Mouse (Mus musculus) limb, embryonic 10.5 days (tissue): ENCODE measurements around the gene Chd2. TPM values are rescaled to one million over a fixed set of nuclear protein-coding genes. Genes with fewer than 3 reads are reported as not detected.

Experiments
- DNase-seq: peaks from one replicate; pipeline ENCODE4 v3.0.0-alpha.2; 2017; ENCODE audit warnings: low spot score
- H3K27ac ChIP-seq: fragments of 300-500 bp; sonication (generic); 2 replicates; pipeline ENCODE4 v1.5.1; 2016; ENCODE audit warnings: mild to moderate bottlenecking
- H3K27me3 ChIP-seq: fragments of 300-500 bp; sonication (generic); 2 replicates; pipeline ENCODE4 v1.6.1; 2016; ENCODE audit warnings: low read depth, mild to moderate bottlenecking; ENCODE audit not compliant: poor library complexity, severe bottlenecking
- H3K36me3 ChIP-seq: fragments of 300-500 bp; sonication (generic); 2 replicates; pipeline ENCODE4 v1.6.1; 2016; ENCODE audit warnings: mild to moderate bottlenecking, moderate library complexity
- H3K4me1 ChIP-seq: fragments of 300-500 bp; sonication (generic); 2 replicates; pipeline ENCODE4 v1.6.1; 2016
- H3K4me3 ChIP-seq: fragments of 300-500 bp; sonication (generic); 2 replicates; pipeline ENCODE4 v1.5.1; 2016; ENCODE audit warnings: mild to moderate bottlenecking, moderate library complexity
- H3K9me3 ChIP-seq: fragments of 300-500 bp; sonication (generic); replicated peaks from 2 replicates; pipeline ENCODE4 v1.6.1; 2016; ENCODE audit warnings: mild to moderate bottlenecking
- WGBS: fragments of 180-500 bp; shearing (Covaris S2); methylation state at CpG from one replicate; pipeline ENCODE4 v1.1.7; 2016; 5-methylcytosine and 5-hydroxymethylcytosine counted together
- polyA plus RNA-seq: library from polyadenylated mRNA; unstranded; fragments of >200 nt; fragmentation: Nextera tagmentation; extraction: Ambion mirVana; gene quantifications from 2 replicates; pipeline ENCODE4 v1.2.1, GENCODE M21; 2016

Gene Chd2
- polyA plus RNA-seq, 1 experiment from 2014 or later = 53.2 TPM

DNA sequence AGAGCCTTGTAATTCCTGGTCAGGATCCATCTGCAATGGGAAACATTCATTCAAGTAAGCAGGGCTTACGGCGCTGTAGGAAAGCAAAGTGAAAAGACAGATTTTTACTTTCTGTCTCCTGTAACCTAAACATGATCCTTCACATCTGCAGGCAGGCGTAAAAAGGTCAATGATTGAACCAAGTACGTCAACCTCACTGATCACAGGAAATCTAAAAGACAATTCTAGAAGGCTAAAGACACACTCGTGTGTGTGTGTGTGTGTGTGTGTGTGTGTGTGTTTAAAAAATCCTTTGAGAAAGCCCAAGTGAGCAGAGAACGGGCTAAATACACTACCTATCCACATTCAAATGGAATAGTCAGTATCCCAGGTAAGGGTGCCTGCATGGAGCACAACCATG, 60.5 kb downstream of the Chd2 start:
- Histone ChIP-seq H3K9me3 (no peaks in the 10 kb centered on the region), H3K36me3 (peaks cover 96% of the 10 kb centered on the region), H3K27ac (no peak overlapping the region), H3K4me3 (no peak overlapping the region), H3K27me3 (no peaks in the 10 kb centered on the region), H3K4me1 (no peaks in the 10 kb centered on the region)
- DNase-seq = no peak
- WGBS = 91% methylated on average over 6 of the region's 6 CpGs

- Histone ChIP-seq H3K27me3 (no peaks in the 10 kb centered on the region), H3K4me1 (no peaks in the 10 kb centered on the region), H3K9me3 (no peaks in the 10 kb centered on the region), H3K4me3 (no peak overlapping the region), H3K36me3 (peaks cover 98% of the 10 kb centered on the region), H3K27ac (no peak overlapping the region)
- no peak for DNase-seq
- 85% methylated on average over 3 of the region's 3 CpGs for WGBS
Measured at GRCm38 (mm10) chr7:73479506-73479905, 62.1 kb downstream of the Chd2 start.

DNA sequence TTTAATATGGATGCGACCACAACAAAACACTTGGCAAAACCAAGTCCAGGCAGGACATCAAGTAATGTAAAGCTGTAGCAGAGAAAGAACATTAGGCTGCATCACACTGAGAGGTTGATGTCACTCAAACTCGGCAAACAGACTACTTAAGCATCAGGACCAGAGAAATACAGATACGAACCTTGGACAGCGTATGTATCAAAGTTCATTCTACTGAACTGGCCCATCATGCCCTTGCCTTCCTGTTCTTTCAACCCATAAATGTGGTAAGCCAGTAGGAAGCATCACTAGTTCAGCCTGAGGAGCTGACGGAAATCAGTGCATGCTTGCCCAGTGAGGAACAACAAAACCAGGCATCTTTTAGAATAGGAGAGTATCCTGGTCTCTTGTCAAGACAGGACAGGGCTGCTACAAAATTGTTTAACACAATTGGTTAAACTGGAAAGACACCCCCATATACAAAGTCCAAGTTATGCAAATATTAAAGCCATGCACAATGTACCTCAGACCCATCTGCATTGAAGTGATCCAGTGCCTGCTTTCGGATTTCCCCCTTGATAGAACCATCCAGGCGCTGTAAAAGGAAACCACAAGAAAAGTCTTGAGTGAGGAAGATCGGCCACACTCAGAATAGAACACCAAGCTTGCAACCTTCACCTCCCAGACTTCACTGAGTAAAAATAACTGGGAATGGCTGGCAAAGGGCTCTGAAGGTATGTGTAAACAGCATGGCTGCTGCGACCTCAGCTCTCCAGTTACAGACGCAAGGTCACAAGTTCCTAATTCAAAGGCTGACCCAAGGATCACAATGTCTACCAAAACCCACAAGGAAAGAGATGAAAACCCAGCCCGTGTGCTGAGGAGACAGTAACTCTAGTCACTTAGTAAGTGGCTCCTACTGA, 63.2 kb downstream of the Chd2 start:
- H3K27ac ChIP-seq = no peak overlapping the region
- H3K27me3 ChIP-seq = no peaks in the 10 kb centered on the region
- no peak overlapping the region for H3K4me3 ChIP-seq
- no peaks in the 10 kb centered on the region for H3K4me1 ChIP-seq
- no peak for DNase-seq
- WGBS = 84% methylated on average over 11 of the region's 11 CpGs
- peaks cover 99% of the 10 kb centered on the region for H3K36me3 ChIP-seq
- no peaks in the 10 kb centered on the region for H3K9me3 ChIP-seq

DNA sequence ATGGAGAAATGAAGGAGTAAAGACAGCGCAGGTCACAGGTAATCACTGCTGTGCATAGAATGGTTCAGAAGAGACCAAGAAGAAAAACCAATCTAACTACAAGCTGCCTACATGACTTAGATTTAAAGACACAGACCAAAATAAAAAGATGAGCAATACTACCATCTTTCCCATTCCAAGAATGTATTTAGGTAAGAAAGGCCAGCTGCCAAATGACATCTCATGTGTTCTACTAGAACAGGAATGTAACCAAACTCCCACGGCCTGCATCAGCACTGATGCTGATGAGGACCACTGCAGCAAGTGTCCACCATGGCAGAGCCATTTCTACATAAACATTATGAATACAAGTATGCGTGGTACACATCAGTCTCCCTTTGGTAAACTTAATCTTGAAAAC, 73.9 kb downstream of the Chd2 start:
- DNase-seq = no peak
- Histone ChIP-seq H3K27ac (no peak overlapping the region), H3K36me3 (peaks cover 99% of the 10 kb centered on the region), H3K9me3 (no peaks in the 10 kb centered on the region), H3K4me3 (no peak overlapping the region), H3K4me1 (no peaks in the 10 kb centered on the region), H3K27me3 (no peaks in the 10 kb centered on the region)
- WGBS = 95% methylated on average over 3 of the region's 3 CpGs

DNA sequence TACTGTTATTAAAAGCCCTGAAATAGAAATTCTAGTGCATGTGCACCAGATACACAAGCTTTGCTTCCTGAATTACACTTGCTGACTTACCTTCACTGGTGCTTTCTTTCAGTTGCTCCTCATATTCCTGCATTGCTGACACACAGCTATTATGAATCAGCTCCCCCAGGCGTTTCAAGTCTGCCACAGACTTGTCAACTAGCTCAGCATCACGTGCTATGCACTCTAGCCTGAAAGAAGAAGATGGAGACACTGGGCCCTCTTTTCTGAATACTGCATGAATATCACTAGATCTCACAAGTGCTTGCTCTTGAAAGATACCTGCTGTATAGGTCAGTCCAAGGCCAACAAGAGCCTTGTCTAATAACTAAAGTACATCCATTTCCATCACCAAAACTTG, 78.1 kb downstream of the Chd2 start:
- no peak for DNase-seq
- H3K4me1 ChIP-seq = no peaks in the 10 kb centered on the region
- H3K4me3 ChIP-seq = no peak overlapping the region
- WGBS = 96% methylated on average over 2 of the region's 2 CpGs
- H3K27ac ChIP-seq = no peak overlapping the region
- no peaks in the 10 kb centered on the region for H3K9me3 ChIP-seq
- H3K36me3 ChIP-seq = peaks cover 99% of the 10 kb centered on the region
- no peaks in the 10 kb centered on the region for H3K27me3 ChIP-seq

DNA sequence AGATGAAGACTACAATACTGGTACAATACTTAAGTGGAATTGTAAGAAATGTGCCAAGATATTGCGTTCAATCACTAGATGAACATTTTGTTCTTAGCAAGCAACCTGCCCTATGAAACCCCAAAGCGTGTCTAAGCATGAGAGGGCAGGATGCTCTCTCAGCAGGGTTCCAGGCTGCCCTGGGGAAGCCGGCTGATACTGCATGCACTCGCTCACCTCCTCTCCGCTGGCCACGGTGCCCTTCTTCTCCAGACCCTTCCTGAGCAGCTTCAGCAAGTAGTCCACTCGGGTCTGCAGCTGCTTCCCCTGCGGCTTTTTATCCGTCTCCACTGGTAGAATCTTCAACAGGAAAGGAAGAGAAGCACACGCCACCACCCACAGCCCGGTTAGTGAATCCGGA, 87.5 kb downstream of the Chd2 start:
- Histone ChIP-seq H3K36me3 (peaks cover 100% of the 10 kb centered on the region), H3K27me3 (no peaks in the 10 kb centered on the region), H3K4me3 (no peak overlapping the region), H3K4me1 (no peaks in the 10 kb centered on the region), H3K27ac (no peak overlapping the region), H3K9me3 (no peaks in the 10 kb centered on the region)
- WGBS = 93% methylated on average over 12 of the region's 12 CpGs
- no peak for DNase-seq

- no peaks in the 10 kb centered on the region for H3K4me1 ChIP-seq
- H3K27me3 ChIP-seq = no peaks in the 10 kb centered on the region
- no peaks in the 10 kb centered on the region for H3K9me3 ChIP-seq
- H3K36me3 ChIP-seq = peaks cover 100% of the 10 kb centered on the region
- WGBS = 93% methylated on average over 3 of the region's 3 CpGs
- no peak overlapping the region for H3K27ac ChIP-seq
- no peak overlapping the region for H3K4me3 ChIP-seq
- no peak for DNase-seq
Measured at GRCm38 (mm10) chr7:73452187-73452808, 89.3 kb downstream of the Chd2 start.

- no peaks in the 10 kb centered on the region for H3K27me3 ChIP-seq
- DNase-seq = no peak
- no peak overlapping the region for H3K27ac ChIP-seq
- no peaks in the 10 kb centered on the region for H3K4me1 ChIP-seq
- H3K36me3 ChIP-seq = peaks cover 100% of the 10 kb centered on the region
- no peak overlapping the region for H3K4me3 ChIP-seq
- H3K9me3 ChIP-seq = no peaks in the 10 kb centered on the region
- 96% methylated on average over 4 of the region's 4 CpGs for WGBS
Measured at GRCm38 (mm10) chr7:73451594-73451993, 90.0 kb downstream of the Chd2 start.

GRCm38 (mm10) chr7:73442246-73442645, 99.4 kb downstream of the Chd2 start:
- DNase-seq = no peak
- peaks cover 100% of the 10 kb centered on the region for H3K36me3 ChIP-seq
- no peaks in the 10 kb centered on the region for H3K4me1 ChIP-seq
- no peak overlapping the region for H3K4me3 ChIP-seq
- no peaks in the 10 kb centered on the region for H3K27me3 ChIP-seq
- no peaks in the 10 kb centered on the region for H3K9me3 ChIP-seq
- no peak overlapping the region for H3K27ac ChIP-seq
- WGBS = 97% methylated on average over 4 of the region's 4 CpGs

- H3K27me3 ChIP-seq = no peaks in the 10 kb centered on the region
- no peaks in the 10 kb centered on the region for H3K9me3 ChIP-seq
- no peak for DNase-seq
- H3K36me3 ChIP-seq = peaks cover 100% of the 10 kb centered on the region
- 95% methylated on average over 3 of the region's 3 CpGs for whole genome bisulfite sequencing
- no peak overlapping the region for H3K27ac ChIP-seq
- no peak overlapping the region for H3K4me3 ChIP-seq
- no peaks in the 10 kb centered on the region for H3K4me1 ChIP-seq
Measured at GRCm38 (mm10) chr7:73441802-73442201, 99.8 kb downstream of the Chd2 start.

DNA sequence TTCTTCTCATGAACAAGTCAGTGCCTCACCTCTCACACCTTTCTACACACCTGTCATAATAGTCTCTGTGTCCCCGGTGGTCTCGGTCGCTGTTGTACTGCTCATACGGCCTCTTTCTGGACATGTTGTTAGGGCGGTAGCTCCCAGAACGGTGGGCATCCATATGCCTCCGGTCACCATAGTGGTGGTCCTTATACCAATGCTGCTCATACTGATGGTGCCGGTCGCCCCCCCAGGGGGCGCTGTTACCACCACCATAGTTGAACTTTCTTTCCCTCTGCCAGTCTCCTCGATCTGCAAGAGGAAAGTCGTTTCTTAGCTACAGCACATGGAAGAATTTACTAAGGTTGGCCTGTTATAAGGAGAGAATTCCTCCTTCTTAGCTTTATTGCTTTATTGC, 105.9 kb downstream of the Chd2 start:
- H3K4me3 ChIP-seq = no peak overlapping the region
- no peaks in the 10 kb centered on the region for H3K4me1 ChIP-seq
- peaks cover 89% of the 10 kb centered on the region for H3K36me3 ChIP-seq
- H3K27ac ChIP-seq = no peak overlapping the region
- WGBS = 80% methylated on average over 12 of the region's 12 CpGs
- no peaks in the 10 kb centered on the region for H3K27me3 ChIP-seq
- DNase-seq = no peak
- H3K9me3 ChIP-seq = no peaks in the 10 kb centered on the region

- no peak overlapping the region for H3K4me3 ChIP-seq
- no peaks in the 10 kb centered on the region for H3K27me3 ChIP-seq
- no peaks in the 10 kb centered on the region for H3K9me3 ChIP-seq
- H3K4me1 ChIP-seq = no peaks in the 10 kb centered on the region
- DNase-seq = no peak
- WGBS = 87% methylated on average over 2 of the region's 2 CpGs
- no peak overlapping the region for H3K27ac ChIP-seq
- H3K36me3 ChIP-seq = peaks cover 89% of the 10 kb centered on the region
Measured at GRCm38 (mm10) chr7:73434336-73434677, 107.3 kb downstream of the Chd2 start.

DNA sequence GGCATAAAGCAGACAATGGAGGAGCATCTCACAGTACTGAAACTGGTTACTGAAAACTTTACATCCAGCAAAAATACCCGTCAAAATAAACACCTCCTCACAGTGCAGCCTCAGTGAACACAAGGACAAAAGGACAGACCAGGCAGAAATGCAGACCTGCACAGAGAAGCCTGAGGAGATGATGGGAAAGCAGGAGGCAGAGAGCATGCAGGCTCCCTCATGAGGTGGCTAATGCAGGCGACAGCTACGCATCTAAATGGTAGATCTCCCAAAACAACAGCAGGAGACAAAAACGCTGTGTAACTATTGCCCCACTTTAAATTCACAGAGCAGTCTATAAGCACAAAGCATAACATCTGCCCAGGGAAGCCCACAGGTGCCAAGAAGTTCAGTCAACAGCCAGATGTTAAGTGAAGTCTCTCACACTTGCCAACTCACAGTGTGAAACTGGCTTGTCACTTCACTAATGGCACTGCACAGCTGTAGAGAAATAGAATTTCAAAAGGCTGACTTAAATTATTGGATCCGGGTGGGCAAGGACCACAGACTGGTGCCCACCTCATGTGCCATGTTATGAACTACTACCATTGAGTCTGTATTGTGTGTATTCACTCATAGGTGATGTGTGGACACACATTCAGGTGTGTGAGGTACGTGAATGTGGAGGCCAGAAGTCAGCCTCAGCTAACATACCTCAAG, 107.8 kb downstream of the Chd2 start:
- Histone ChIP-seq H3K36me3 (peaks cover 89% of the 10 kb centered on the region), H3K27ac (no peak overlapping the region), H3K4me1 (no peaks in the 10 kb centered on the region), H3K9me3 (no peaks in the 10 kb centered on the region), H3K27me3 (no peaks in the 10 kb centered on the region), H3K4me3 (no peak overlapping the region)
- no peak for DNase-seq
- 78% methylated on average over 6 of the region's 6 CpGs for WGBS
